Mouse (Mus musculus): ENCODE measurements around the gene Saal1. TPM values are rescaled to one million over a fixed set of nuclear protein-coding genes. Genes with fewer than 3 reads are reported as not detected.

Saal1 gene
- polyA plus RNA-seq, 1 experiment from 2014 or later = 16.5 TPM

GRCm38 (mm10) chr7:46724396-46724795 lies 13.9 kb upstream of the Saal1 start:
- Histone ChIP-seq H3K27ac (ENCODE audit: poor library complexity, severe bottlenecking) (no peak overlapping the region), H3K27me3 (replicated peaks) (peaks cover 14% of the 10 kb centered on the region), H3K9me3 (replicated peaks) (no peaks in the 10 kb centered on the region), H3K36me3 (no peaks in the 10 kb centered on the region), H3K4me1 (replicated peaks) (no peaks in the 10 kb centered on the region), H3K9ac (no peak overlapping the region), H3K4me2 (no peak overlapping the region), H3K4me3 (no peak overlapping the region)
- ATAC-seq (ENCODE audit: insufficient number of reproducible peaks, low FRiP score) = no peak
- 71% methylated on average over 5 of the region's 5 CpGs for WGBS

- H3K27ac ChIP-seq (ENCODE audit: poor library complexity, severe bottlenecking) = no peak overlapping the region
Measured at GRCm38 (mm10) chr7:46723849-46724248, 13.4 kb upstream of the Saal1 start.

GRCm38 (mm10) chr7:46723354-46723753 lies 12.9 kb upstream of the Saal1 start:
- no peak overlapping the region for H3K9ac ChIP-seq
- no peak overlapping the region for H3K4me2 ChIP-seq
- H3K4me1 ChIP-seq (replicated peaks) = no peaks in the 10 kb centered on the region
- WGBS = 92% methylated on average over 6 of the region's 6 CpGs
- H3K27me3 ChIP-seq (replicated peaks) = peaks cover 14% of the 10 kb centered on the region
- no peak overlapping the region for H3K27ac ChIP-seq (ENCODE audit: poor library complexity, severe bottlenecking)
- H3K4me3 ChIP-seq = no peak overlapping the region
- H3K36me3 ChIP-seq = no peaks in the 10 kb centered on the region
- H3K9me3 ChIP-seq (replicated peaks) = no peaks in the 10 kb centered on the region
- no peak for ATAC-seq (ENCODE audit: insufficient number of reproducible peaks, low FRiP score)

More at GRCm38 (mm10) chr7:46723849-46724248, 13.4 kb upstream of the Saal1 start:
- Histone ChIP-seq H3K27me3 (replicated peaks) (peaks cover 14% of the 10 kb centered on the region), H3K36me3 (no peaks in the 10 kb centered on the region), H3K9ac (no peak overlapping the region), H3K4me2 (no peak overlapping the region), H3K4me3 (no peak overlapping the region), H3K9me3 (replicated peaks) (no peaks in the 10 kb centered on the region), H3K4me1 (replicated peaks) (no peaks in the 10 kb centered on the region)
- WGBS = 75% methylated on average over 3 of the region's 3 CpGs
- ATAC-seq (ENCODE audit: insufficient number of reproducible peaks, low FRiP score) = no peak

- 64% methylated on average over 9 of the region's 9 CpGs for WGBS
Measured at GRCm38 (mm10) chr7:46720460-46720859, 10.0 kb upstream of the Saal1 start.

GRCm38 (mm10) chr7:46719526-46719925 lies 9.0 kb upstream of the Saal1 start:
- H3K36me3 ChIP-seq = no peaks in the 10 kb centered on the region
- H3K4me1 ChIP-seq (replicated peaks) = 0 out of 2 replicates have a peak, but pooled peaks cover 2% of the 10 kb centered on the region
- 75% methylated on average over 7 of the region's 7 CpGs for WGBS
- H3K4me3 ChIP-seq = no peak overlapping the region
- peaks cover 14% of the 10 kb centered on the region for H3K27me3 ChIP-seq (replicated peaks)
- no peak overlapping the region for H3K9ac ChIP-seq
- no peak for ATAC-seq (ENCODE audit: insufficient number of reproducible peaks, low FRiP score)
- H3K4me2 ChIP-seq = no peak overlapping the region
- H3K9me3 ChIP-seq (replicated peaks) = no peaks in the 10 kb centered on the region
- no peak overlapping the region for H3K27ac ChIP-seq (ENCODE audit: poor library complexity, severe bottlenecking)

More at GRCm38 (mm10) chr7:46720460-46720859, 10.0 kb upstream of the Saal1 start:
- Histone ChIP-seq H3K9me3 (replicated peaks) (no peaks in the 10 kb centered on the region), H3K4me1 (replicated peaks) (0 out of 2 replicates have a peak, but pooled peaks cover 2% of the 10 kb centered on the region), H3K27me3 (replicated peaks) (peaks cover 14% of the 10 kb centered on the region), H3K27ac (ENCODE audit: poor library complexity, severe bottlenecking) (no peak overlapping the region), H3K4me3 (no peak overlapping the region), H3K4me2 (no peak overlapping the region), H3K9ac (no peak overlapping the region), H3K36me3 (no peaks in the 10 kb centered on the region)
- ATAC-seq (ENCODE audit: insufficient number of reproducible peaks, low FRiP score) = no peak

GRCm38 (mm10) chr7:46718591-46719270 lies 8.3 kb upstream of the Saal1 start:
- ATAC-seq (ENCODE audit: insufficient number of reproducible peaks, low FRiP score) = no peak
- Histone ChIP-seq H3K4me1 (replicated peaks) (0 out of 2 replicates have a peak, but pooled peaks cover 2% of the 10 kb centered on the region), H3K9ac (no peak overlapping the region), H3K27ac (ENCODE audit: poor library complexity, severe bottlenecking) (no peak overlapping the region), H3K36me3 (no peaks in the 10 kb centered on the region), H3K4me3 (no peak overlapping the region), H3K4me2 (no peak overlapping the region), H3K27me3 (replicated peaks) (peaks cover 14% of the 10 kb centered on the region), H3K9me3 (replicated peaks) (no peaks in the 10 kb centered on the region)
- 71% methylated on average over 7 of the region's 7 CpGs for WGBS

- H3K27me3 ChIP-seq (replicated peaks) = peaks cover 14% of the 10 kb centered on the region
- 47% methylated on average over 5 of the region's 5 CpGs for WGBS
- H3K9me3 ChIP-seq (replicated peaks) = no peaks in the 10 kb centered on the region
- no peaks in the 10 kb centered on the region for H3K36me3 ChIP-seq
- no peak overlapping the region for H3K9ac ChIP-seq
- no peak overlapping the region for H3K27ac ChIP-seq (ENCODE audit: poor library complexity, severe bottlenecking)
- no peak overlapping the region for H3K4me2 ChIP-seq
- 0 out of 2 replicates have a peak, but pooled peaks cover 2% of the 10 kb centered on the region for H3K4me1 ChIP-seq (replicated peaks)
- no peak overlapping the region for H3K4me3 ChIP-seq
- ATAC-seq (ENCODE audit: insufficient number of reproducible peaks, low FRiP score) = no peak
Measured at GRCm38 (mm10) chr7:46716897-46717296, 6.4 kb upstream of the Saal1 start.

GRCm38 (mm10) chr7:46715600-46715999 lies 5.1 kb upstream of the Saal1 start, which contains the start of gene Saa3:
Gene Saa3 (minus strand): TSS chr7:46715700.
- Histone ChIP-seq H3K9me3 (replicated peaks) (no peaks in the 10 kb centered on the region), H3K4me2 (no peak within 1 kb of the TSS), H3K4me1 (replicated peaks) (0 out of 2 replicates have a peak, but pooled peaks cover 2% of the 10 kb centered on the region), H3K27me3 (replicated peaks) (peaks cover 4% of the 10 kb centered on the region), H3K27ac (ENCODE audit: poor library complexity, severe bottlenecking) (no peak within 1 kb of the TSS), H3K36me3 (no peaks in the 10 kb centered on the region), H3K4me3 (no peak within 1 kb of the TSS), H3K9ac (no peak within 1 kb of the TSS)
- WGBS = 82% methylated on average over 5 of the region's 5 CpGs
- no peak for ATAC-seq (ENCODE audit: insufficient number of reproducible peaks, low FRiP score)

- no peaks in the 10 kb centered on the region for H3K27me3 ChIP-seq (replicated peaks)
Measured at GRCm38 (mm10) chr7:46714518-46714917, 4.0 kb upstream of the Saal1 start.

GRCm38 (mm10) chr7:46712250-46712649 lies 1.8 kb upstream of the Saal1 start:
- Histone ChIP-seq H3K9ac (no peak overlapping the region), H3K4me1 (replicated peaks) (peaks cover 10% of the 10 kb centered on the region), H3K4me3 (no peak overlapping the region), H3K27ac (ENCODE audit: poor library complexity, severe bottlenecking) (no peak overlapping the region), H3K4me2 (no peak overlapping the region), H3K9me3 (replicated peaks) (no peaks in the 10 kb centered on the region), H3K36me3 (peaks cover 10% of the 10 kb centered on the region), H3K27me3 (replicated peaks) (no peaks in the 10 kb centered on the region)
- WGBS = 61% methylated on average over 6 of the region's 6 CpGs
- no peak for ATAC-seq (ENCODE audit: insufficient number of reproducible peaks, low FRiP score)

More at GRCm38 (mm10) chr7:46714518-46714917, 4.0 kb upstream of the Saal1 start:
- Histone ChIP-seq H3K36me3 (no peaks in the 10 kb centered on the region), H3K4me2 (no peak overlapping the region), H3K4me1 (replicated peaks) (peaks cover 5% of the 10 kb centered on the region), H3K4me3 (no peak overlapping the region), H3K9me3 (replicated peaks) (no peaks in the 10 kb centered on the region), H3K9ac (no peak overlapping the region), H3K27ac (ENCODE audit: poor library complexity, severe bottlenecking) (no peak overlapping the region)
- ATAC-seq (ENCODE audit: insufficient number of reproducible peaks, low FRiP score) = no peak
- 25% methylated on average over 6 of the region's 6 CpGs for WGBS

- Histone ChIP-seq H3K9ac (no peak overlapping the region), H3K4me2 (no peak overlapping the region), H3K4me1 (replicated peaks) (0 out of 2 replicates have a peak, but pooled peaks cover 2% of the 10 kb centered on the region), H3K27ac (ENCODE audit: poor library complexity, severe bottlenecking) (no peak overlapping the region), H3K9me3 (replicated peaks) (no peaks in the 10 kb centered on the region), H3K36me3 (peaks cover 88% of the 10 kb centered on the region), H3K4me3 (no peak overlapping the region), H3K27me3 (replicated peaks) (no peaks in the 10 kb centered on the region)
- WGBS = 87% methylated on average over 6 of the region's 6 CpGs
- no peak for ATAC-seq (ENCODE audit: insufficient number of reproducible peaks, low FRiP score)
Measured at GRCm38 (mm10) chr7:46700521-46701025, 9.9 kb downstream of the Saal1 start.
